Comparison of ENCODE assay signal across 23 mouse cellular contexts in the genomic region with DNA sequence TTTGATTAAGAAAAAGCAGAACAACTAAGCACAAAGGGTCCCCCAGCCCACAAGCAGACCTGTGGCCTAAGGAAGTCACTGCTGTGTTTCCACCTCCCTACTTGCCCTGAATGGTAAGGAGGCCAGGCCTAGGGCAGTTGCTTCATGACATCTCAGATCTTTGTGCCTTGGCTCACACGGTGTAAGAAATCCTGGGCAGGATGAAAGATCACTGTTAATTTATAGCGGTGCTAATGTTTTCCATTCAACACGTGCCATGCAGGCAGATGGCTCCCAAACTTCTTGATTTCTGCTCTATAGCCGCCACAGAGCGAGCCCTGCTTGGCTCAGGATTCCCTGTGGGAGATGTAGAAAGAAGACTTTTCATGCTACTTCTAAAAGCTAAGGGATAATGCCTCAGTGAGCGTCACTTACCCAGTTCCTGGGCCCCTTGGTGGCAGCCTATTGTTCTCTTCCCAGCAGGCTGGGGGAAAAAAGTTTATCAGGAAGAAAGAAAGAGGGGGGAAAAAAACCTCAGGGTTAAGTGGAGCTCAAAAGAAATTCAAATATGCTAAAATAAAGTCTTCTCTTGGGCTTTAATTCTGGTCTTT.
DNase-seq lines count a peak whose midpoint lies in the region; ATAC-seq and TF ChIP-seq lines count a peak whose summit lies in the region.
"Had no signal": no experiment of that assay in that cellular context is flagged by ENCODE, and none has a peak within 500 bp of the region (broad histone marks: within the 10 kb centered on the region; RNA-seq: fewer than 3 reads in every experiment).

No protein-coding gene starts in this region.

- peak; percentile 44 for DNase-seq in brain, embryonic 14.5 days (ENCODE audit: low read depth)
- DNase-seq in embryo, embryonic 10 days (ENCODE audit: low spot score) = peak; percentile 37
- DNase-seq in mesoderm, embryonic 11.5 days (ENCODE audit: low read depth, low spot score) = peak; percentile 42
- no peak for DNase-seq in urinary bladder, adult 2 months (ENCODE audit: low spot score)
- DNase-seq in Muller cell, postnatal 12 days (ENCODE audit: inconsistent ontology term) = no peak
- no peak for DNase-seq in frontal cortex, postnatal 36 days (ENCODE audit: low spot score in 2 of 2)
- DNase-seq: adrenal gland, postnatal 14 days; cerebellum, adult 11 months; cerebellum, postnatal 14 days; gastrocnemius, postnatal 25 days; kidney, postnatal 4 days; layer of hippocampus, adult 9-11 months; lung, adult 2 months; right cerebral cortex, postnatal 4 days; thymus, adult 2 months had no signal

- TF ChIP-seq POLR2A in brain, embryonic 14.5 days (IDR thresholded peaks at IDR 0.05; ENCODE audit: borderline replicate concordance, extremely low read depth, insufficient read depth, insufficient read length, poor library complexity, severe bottlenecking) = no peak

- no peak for TF ChIP-seq CTCF in brain, embryonic 14.5 days (IDR thresholded peaks at IDR 0.05; ENCODE audit: borderline replicate concordance, extremely low read depth, insufficient read depth, insufficient read length)

- no peak overlapping the region for H3K4me2 ChIP-seq in hindbrain, embryonic 12.5 days (replicated peaks)
- H3K4me2 ChIP-seq in hindbrain, embryonic 13.5 days = no peak overlapping the region
- H3K4me2 ChIP-seq: embryonic facial prominence, embryonic 13.5 days; hindbrain, embryonic 15.5 days; kidney, embryonic 15.5 days; liver, embryonic 11.5 days had no signal

- WGBS in hindbrain, embryonic 12.5 days = 9% methylated on average over 6 of the region's 6 CpGs
- 8% methylated on average over 6 of the region's 6 CpGs for WGBS in hindbrain, embryonic 13.5 days

- ATAC-seq in hindbrain, embryonic 12.5 days (ENCODE audit: low FRiP score) = peak; percentile 35; the same call in 1 of the 2 replicates
- no peak for ATAC-seq in hindbrain, embryonic 13.5 days (ENCODE audit: low FRiP score)
- ATAC-seq: intestine, embryonic 16.5 days; Patski had no signal

- no peak overlapping the region for H3K27ac ChIP-seq in hindbrain, embryonic 12.5 days
- no peak overlapping the region for H3K27ac ChIP-seq in hindbrain, embryonic 13.5 days
- H3K27ac ChIP-seq: embryonic facial prominence, embryonic 13.5 days; hindbrain, embryonic 15.5 days; kidney, embryonic 15.5 days had no signal

- H3K9me3 ChIP-seq in hindbrain, embryonic 12.5 days (replicated peaks) = peaks cover 5% of the 10 kb centered on the region
- peaks cover 5% of the 10 kb centered on the region; the same call in 1 of the 2 replicates for H3K9me3 ChIP-seq in hindbrain, embryonic 13.5 days
- H3K9me3 ChIP-seq: kidney, embryonic 15.5 days had no signal

- no peaks in the 10 kb centered on the region for H3K36me3 ChIP-seq in hindbrain, embryonic 12.5 days
- 0 out of 2 replicates have a peak, but pooled peaks cover 3% of the 10 kb centered on the region for H3K36me3 ChIP-seq in hindbrain, embryonic 13.5 days
- H3K36me3 ChIP-seq: embryonic facial prominence, embryonic 13.5 days; hindbrain, embryonic 15.5 days; kidney, embryonic 15.5 days had no signal

- no peak overlapping the region for H3K9ac ChIP-seq in hindbrain, embryonic 12.5 days
- no peak overlapping the region for H3K9ac ChIP-seq in hindbrain, embryonic 13.5 days
- H3K9ac ChIP-seq: embryonic facial prominence, embryonic 13.5 days; hindbrain, embryonic 15.5 days; kidney, embryonic 15.5 days had no signal

- no peaks in the 10 kb centered on the region for H3K27me3 ChIP-seq in hindbrain, embryonic 12.5 days
- H3K27me3 ChIP-seq in hindbrain, embryonic 13.5 days = no peaks in the 10 kb centered on the region
- H3K27me3 ChIP-seq: embryonic facial prominence, embryonic 13.5 days; hindbrain, embryonic 15.5 days; kidney, embryonic 15.5 days; Patski had no signal

- H3K4me3 ChIP-seq in hindbrain, embryonic 12.5 days = no peak overlapping the region
- no peak overlapping the region for H3K4me3 ChIP-seq in hindbrain, embryonic 13.5 days
- H3K4me3 ChIP-seq: embryonic facial prominence, embryonic 13.5 days; hindbrain, embryonic 15.5 days; kidney, embryonic 15.5 days had no signal

- H3K4me1 ChIP-seq in hindbrain, embryonic 12.5 days = peaks cover 6% of the 10 kb centered on the region; the same call in 1 of the 2 replicates
- peaks cover 6% of the 10 kb centered on the region for H3K4me1 ChIP-seq in hindbrain, embryonic 13.5 days (replicated peaks)
- H3K4me1 ChIP-seq: hindbrain, embryonic 15.5 days had no signal

Comparison
In these comparisons a context has a peak if more than half of its experiments do, and no peak if none do; other contexts are left out.
1. DNase-seq: peak in brain, embryonic 14.5 days (single experiment), embryo, embryonic 10 days (single experiment) and mesoderm, embryonic 11.5 days (single experiment); none in urinary bladder, adult 2 months (single experiment), Muller cell, postnatal 12 days (single experiment) and frontal cortex, postnatal 36 days (0 of 2).